Mouse (Mus musculus) kidney, embryonic 16.5 days (tissue): ENCODE results near the gene Git2. TPM values are rescaled to one million over a fixed set of nuclear protein-coding genes. Genes with fewer than 3 reads are reported as not detected.

Experiments used
- ATAC-seq: fragments of 200-750 bp; cut with Nextera tagmentation; 2 replicates; pipeline ENCODE4 v1.8.0; 2017; ENCODE audit warnings: moderate TSS enrichment; ENCODE audit not compliant: low FRiP score, low TSS enrichment
- H3K27ac ChIP-seq: fragments of 300-500 bp; sonication (generic); 2 replicates; pipeline ENCODE4 v1.5.1; 2014; ENCODE audit warnings: low read length
- H3K27me3 ChIP-seq: fragments of 300-500 bp; sonication (generic); 2 replicates; pipeline ENCODE4 v1.6.1; 2014; ENCODE audit warnings: low read length, control low read depth, mixed read lengths; ENCODE audit not compliant: insufficient read depth
- H3K36me3 ChIP-seq: fragments of 300-500 bp; sonication (generic); 2 replicates; pipeline ENCODE4 v1.6.1; 2014; ENCODE audit warnings: low read length, control low read depth, mixed read lengths; ENCODE audit not compliant: insufficient read depth
- H3K4me1 ChIP-seq: fragments of 300-500 bp; sonication (generic); 2 replicates; pipeline ENCODE4 v1.6.1; 2014; ENCODE audit warnings: low read length, control low read depth, mixed read lengths; ENCODE audit not compliant: insufficient read depth
- H3K4me2 ChIP-seq: fragments of 300-500 bp; sonication (generic); replicated peaks from 2 replicates; pipeline ENCODE4 v1.6.1; 2014; ENCODE audit warnings: low read depth, low read length
- H3K4me3 ChIP-seq: fragments of 300-500 bp; sonication (generic); 2 replicates; pipeline ENCODE4 v1.5.1; 2014; ENCODE audit warnings: mild to moderate bottlenecking, low read length
- H3K9ac ChIP-seq: fragments of 300-500 bp; sonication (generic); replicated peaks from 2 replicates; pipeline ENCODE4 v1.6.1; 2014; ENCODE audit warnings: low read length
- H3K9me3 ChIP-seq: fragments of 300-500 bp; sonication (generic); 2 replicates; pipeline ENCODE4 v1.6.1; 2016; ENCODE audit warnings: low read length, control low read depth
- WGBS: fragments of 180-500 bp; shearing (Covaris S2); extraction: QIAGEN DNeasy Blood & Tissue Kit; methylation state at CpG from one replicate; pipeline ENCODE4 v1.1.7; 2014; 5-methylcytosine and 5-hydroxymethylcytosine counted together
- microRNA-seq: library from miRNA; unstranded; fragments of <30 nt; microRNA quantifications from one replicate; pipeline ENCODE4, GENCODE M21; 2016
- polyA plus RNA-seq: library from polyadenylated mRNA; unstranded; fragments of >200 nt; fragmentation: Nextera tagmentation; extraction: Ambion mirVana; gene quantifications from 2 replicates; pipeline ENCODE4 v1.2.1, GENCODE M21; 2015

Git2 gene
- polyA plus RNA-seq, 1 experiment from 2014 or later = 45.7 TPM

DNA sequence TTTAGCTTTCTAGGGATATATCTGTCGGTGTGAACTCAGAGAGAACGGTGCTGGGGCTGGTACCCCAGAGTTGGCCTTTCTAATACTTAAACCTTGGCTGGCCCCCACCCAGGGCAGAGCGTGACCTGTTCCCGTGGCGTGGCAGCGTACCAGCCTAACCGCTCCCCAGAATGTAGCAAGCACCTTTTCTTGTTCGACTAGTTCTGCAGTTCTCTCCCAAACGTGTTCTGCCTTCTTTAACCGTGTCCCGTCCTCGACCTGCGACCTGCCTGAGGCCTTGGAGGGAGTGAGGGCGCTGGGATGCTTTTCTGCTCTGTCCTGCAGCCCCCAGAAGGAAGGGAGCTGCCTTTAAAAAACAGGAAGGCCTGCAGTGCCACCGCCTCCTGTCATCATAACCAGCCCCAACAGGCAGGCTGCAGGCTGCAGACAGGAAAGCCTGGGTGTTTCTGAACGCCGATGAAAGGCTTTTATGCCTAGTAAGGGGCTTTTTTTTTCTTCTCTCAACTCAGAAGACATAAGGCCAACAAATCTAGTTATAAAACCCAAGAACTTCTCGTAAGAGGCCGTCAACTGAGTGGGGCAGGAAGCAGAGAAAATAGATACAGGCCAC lies 94.5 kb downstream of the Git2 start:
- no peak overlapping the region for H3K4me2 ChIP-seq
- 45% methylated on average over 19 of the region's 19 CpGs for whole genome bisulfite sequencing
- H3K4me1 ChIP-seq = peaks cover 46% of the 10 kb centered on the region
- H3K36me3 ChIP-seq = peaks cover 14% of the 10 kb centered on the region; the same call in 1 of the 2 replicates
- no peak for ATAC-seq
- no peak overlapping the region for H3K9ac ChIP-seq
- H3K4me3 ChIP-seq = no peak overlapping the region
- H3K27me3 ChIP-seq = no peaks in the 10 kb centered on the region
- no peaks in the 10 kb centered on the region for H3K9me3 ChIP-seq
- H3K27ac ChIP-seq = peak overlapping the region; percentile 51

GRCm38 (mm10) chr5:114679841-114680591 lies 95.3 kb downstream of the Git2 start:
- Histone ChIP-seq H3K9me3 (no peaks in the 10 kb centered on the region), H3K9ac (no peak overlapping the region), H3K4me2 (no peak overlapping the region), H3K27ac (peak overlapping the region; percentile 51), H3K4me1 (peaks cover 46% of the 10 kb centered on the region), H3K4me3 (no peak overlapping the region), H3K36me3 (peaks cover 14% of the 10 kb centered on the region; the same call in 1 of the 2 replicates), H3K27me3 (no peaks in the 10 kb centered on the region)
- 55% methylated on average over 17 of the region's 17 CpGs for WGBS
- ATAC-seq = no peak

Small RNA genes within 50 kb of the gene (microRNA-seq; reads per million reads assigned to microRNA genes)
- gene Mir7028 = not detected

Other genes starting within 250 kb of the Git2 start
- 4.1 and 4.5 TPM in 2 replicates for gene Fam222a, start 207.5 kb downstream of the Git2 start, polyA plus RNA-seq
- gene Trpv4, start 117.1 kb downstream of the Git2 start, polyA plus RNA-seq = 33.4 and 33.6 TPM in 2 replicates
- gene Gltp, start 84.5 kb downstream of the Git2 start, polyA plus RNA-seq = 86.0 and 89.6 TPM in 2 replicates
- 15.5 and 16.1 TPM in 2 replicates for gene Tchp, start 67.8 kb downstream of the Git2 start, polyA plus RNA-seq
- gene Ankrd13a, start 840 bp downstream of the Git2 start, polyA plus RNA-seq = 15.6 and 33.9 TPM in 2 replicates
- gene 1500011B03Rik, start 48.0 kb upstream of the Git2 start, polyA plus RNA-seq = 105 and 111 TPM in 2 replicates
- gene 4930519G04Rik, start 78.1 kb upstream of the Git2 start, polyA plus RNA-seq = not detected in 2 replicates
- not detected in 2 replicates for gene Gm9936, start 83.2 kb upstream of the Git2 start, polyA plus RNA-seq
- gene Oasl2, start 121.4 kb upstream of the Git2 start, polyA plus RNA-seq = 4.5 and 4.8 TPM in 2 replicates
- gene Oasl1, start 147.7 kb upstream of the Git2 start, polyA plus RNA-seq = 1.5 and 2.1 TPM in 2 replicates
- gene 2210016L21Rik, start 166.6 kb upstream of the Git2 start, polyA plus RNA-seq = 55.7 and 63.3 TPM in 2 replicates
- 12.6 and 15.4 TPM in 2 replicates for gene Hnf1a, start 195.6 kb upstream of the Git2 start, polyA plus RNA-seq
- gene Sppl3, start 235.6 kb upstream of the Git2 start, polyA plus RNA-seq = 12.3 and 13.6 TPM in 2 replicates